Mouse (Mus musculus) right cerebral cortex, postnatal 10 days (tissue): Measurements from ENCODE around the gene Stau1.

Source experiments
- DNase-seq, 2 experiments: peaks; one replicate each; pipeline ENCODE4 v3.0.0; 2021; ENCODE audit warnings: low spot score in 2 of 2

Stau1 gene

DNA sequence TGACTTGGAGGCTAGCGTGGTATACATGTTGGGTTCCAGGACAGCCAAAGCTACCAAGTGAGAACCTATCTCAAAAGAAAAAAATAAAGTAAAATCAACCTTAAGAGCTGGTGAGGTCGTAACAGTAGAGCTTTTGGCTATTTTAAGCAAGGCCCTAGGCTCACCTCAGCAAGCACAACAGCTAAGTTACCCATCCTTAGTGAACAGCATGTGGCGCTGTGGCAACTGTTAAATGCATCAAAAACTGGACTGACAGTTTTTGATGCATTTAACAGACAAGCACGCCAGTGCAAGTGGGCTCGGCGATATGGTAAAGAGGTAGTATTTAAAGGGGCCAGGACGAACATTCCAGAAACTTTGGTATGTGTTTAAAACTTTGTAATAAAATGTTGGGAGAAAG is 5.2 kb downstream of the Stau1 start:
- DNase-seq, result no peak

- no peak for DNase-seq
Observed at GRCm38 (mm10) chr2:166983351-166983894, 12.7 kb downstream of the Stau1 start.

DNA sequence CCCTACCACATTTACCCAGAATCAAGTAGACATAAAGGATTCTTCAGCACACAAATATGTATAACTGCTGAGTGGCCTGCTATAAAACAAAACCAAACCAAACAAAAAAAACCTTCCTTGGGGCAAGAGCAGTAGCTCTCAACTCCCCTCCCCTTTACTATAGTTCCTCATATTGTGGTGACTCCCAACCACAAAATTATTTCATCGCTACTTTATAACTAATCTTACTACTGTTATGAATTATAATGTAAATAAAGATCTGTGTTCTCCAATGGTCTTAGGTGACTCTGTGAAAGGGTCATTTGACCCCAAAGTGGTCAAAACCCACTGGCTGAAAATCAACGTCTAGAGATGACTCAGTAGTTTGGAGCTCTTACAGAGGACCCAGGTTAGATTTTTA is 15.9 kb downstream of the Stau1 start:
- DNase-seq, result no peak

- no peak for DNase-seq
Observed at GRCm38 (mm10) chr2:166977490-166977889, 18.6 kb downstream of the Stau1 start.

DNA sequence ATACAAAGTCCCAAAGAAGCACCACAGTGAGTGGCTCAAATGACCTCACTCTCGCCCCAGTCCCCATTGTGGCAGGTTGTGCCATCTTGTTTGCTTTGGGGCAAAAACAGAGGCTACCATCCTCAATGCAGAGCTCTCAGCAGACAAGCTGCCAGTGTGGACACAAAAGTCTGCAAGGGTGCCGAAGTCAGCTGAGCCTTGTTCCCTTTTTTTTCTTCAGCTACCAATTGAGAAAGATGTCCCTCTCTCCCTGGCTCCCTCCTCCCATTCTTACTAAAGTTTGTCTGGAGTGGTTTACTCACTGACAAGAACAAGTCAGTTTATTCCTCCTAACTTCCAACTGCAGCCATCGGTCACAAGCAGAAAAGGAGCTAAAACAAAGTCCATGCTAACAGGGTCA is 19.7 kb downstream of the Stau1 start:
- DNase-seq, result no peak

GRCm38 (mm10) chr2:166974177-166974872 is 21.8 kb downstream of the Stau1 start:
- DNase-seq, result no peak

DNA sequence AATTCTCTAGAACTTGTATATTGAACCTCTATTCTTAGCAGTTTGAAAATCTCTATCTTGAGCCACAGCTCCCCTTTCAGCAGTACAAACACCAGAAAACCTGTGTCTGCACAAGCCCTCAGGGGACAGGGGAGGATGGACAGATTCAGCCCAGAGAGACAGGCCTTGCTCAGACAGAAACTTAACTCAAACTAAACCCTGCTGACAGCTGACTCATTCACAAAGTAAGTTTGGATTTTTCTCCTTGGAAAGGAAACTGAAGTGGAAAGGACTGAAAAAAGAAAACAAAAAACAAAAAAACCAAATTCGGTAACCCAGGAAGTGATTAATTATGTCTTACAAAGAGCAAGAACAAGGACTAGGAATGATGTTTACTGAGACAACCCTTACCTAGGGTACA is 22.9 kb downstream of the Stau1 start:
- DNase-seq, result no peak

GRCm38 (mm10) chr2:166964773-166965172 is 31.3 kb downstream of the Stau1 start:
- no peak for DNase-seq

DNA sequence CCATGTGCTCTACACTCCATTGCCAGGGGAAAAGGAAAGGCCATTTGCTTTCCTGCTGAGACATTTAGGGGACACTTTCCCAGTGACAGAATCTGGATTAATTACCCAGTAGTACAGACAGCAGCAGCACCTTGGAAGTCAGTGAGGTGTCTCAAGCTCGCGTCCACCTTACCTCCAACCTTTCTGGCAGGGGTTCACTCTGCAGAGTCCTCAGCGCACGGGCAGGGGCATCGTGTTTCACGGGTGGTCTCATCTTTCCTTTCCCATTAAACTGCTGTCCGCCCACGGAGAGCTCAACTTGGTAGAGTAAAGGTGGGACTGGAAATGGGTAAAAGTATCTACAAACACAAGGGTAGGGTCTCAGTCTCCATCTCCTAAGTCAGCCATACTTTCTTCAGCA is 32.8 kb downstream of the Stau1 start:
- DNase-seq, result no peak

- no peak for DNase-seq
Observed at GRCm38 (mm10) chr2:166960648-166961330, 35.3 kb downstream of the Stau1 start.

DNA sequence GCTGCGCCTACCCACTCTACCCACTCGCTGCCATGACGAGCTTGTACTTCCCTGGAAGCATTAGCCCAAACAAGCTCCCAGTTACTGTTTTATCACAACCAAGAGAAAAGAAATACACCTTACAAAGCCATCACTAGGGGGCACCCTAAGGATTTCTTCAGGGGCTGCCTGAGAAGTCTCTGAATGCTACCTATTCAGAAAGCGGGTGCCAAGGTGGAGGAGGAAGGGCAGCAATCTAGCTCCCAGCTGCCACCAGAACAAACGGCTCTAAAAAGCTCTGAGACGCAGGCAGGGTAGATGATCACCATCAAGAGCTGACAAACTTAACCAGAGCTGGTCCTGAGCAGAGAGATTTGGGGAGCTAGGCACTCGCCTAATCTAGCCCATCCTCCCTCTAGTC is 39.3 kb downstream of the Stau1 start:
- DNase-seq, result peak; percentile 59 to 62

DNA sequence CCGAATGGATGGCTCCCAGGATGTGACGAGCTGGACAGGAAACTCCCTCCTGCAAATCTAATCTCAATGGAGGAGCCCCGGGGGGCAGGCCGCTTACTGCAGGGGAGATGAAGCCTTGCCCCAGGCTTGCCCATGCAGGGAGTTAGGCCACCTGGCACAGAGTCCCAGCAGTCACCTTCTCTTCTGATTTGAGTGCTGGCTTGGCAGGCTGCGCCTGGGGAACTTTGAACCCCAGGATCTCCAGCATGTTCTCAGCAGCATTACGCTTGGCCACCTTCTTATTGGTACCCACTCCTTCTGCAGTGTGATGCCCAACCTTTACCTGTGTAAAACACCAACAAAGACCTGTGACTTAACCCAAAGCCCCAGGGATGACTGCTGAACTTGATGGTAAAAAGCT is 43.9 kb downstream of the Stau1 start:
- DNase-seq, result peak in 1 of 2 experiments; percentile 13

DNA sequence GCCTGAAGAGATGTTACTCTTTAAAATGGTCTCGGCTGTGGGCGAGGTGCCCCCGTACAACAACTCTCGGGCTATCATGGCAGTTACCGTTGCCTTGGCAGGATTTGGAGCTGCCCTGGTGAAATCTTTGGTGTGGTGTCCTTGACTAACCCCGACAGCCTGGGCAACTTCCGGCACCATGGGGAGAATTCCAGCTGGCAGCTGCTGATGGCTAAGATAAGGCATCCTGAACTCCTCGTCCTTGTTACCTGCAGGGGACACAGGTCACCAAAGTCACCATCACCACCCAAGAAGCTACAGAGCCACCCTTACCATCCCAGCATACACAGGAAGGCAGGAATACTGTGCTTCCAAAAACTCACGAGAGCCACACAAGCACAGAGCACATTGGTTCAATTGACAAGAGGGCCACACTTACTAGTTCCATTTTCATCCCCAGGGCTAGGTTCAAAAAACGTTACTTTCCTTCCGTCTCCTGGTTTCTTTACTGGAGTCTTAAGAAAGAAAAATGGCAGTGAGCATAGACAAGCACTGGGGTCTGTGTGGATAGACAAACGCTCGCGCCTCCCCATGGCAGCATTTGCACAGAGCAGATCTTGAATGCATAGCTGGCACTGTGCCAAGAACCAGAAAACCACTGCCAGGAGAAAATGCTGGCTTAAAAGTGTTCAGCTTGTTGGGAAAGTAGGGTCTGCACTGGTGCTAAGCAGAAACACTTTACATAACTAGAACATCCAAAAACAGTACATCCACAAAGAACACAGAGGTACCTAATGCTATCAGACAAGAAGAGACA is 45.0 kb downstream of the Stau1 start:
- peak; percentile 69 to 78 for DNase-seq

GRCm38 (mm10) chr2:166948936-166949335 is 47.2 kb downstream of the Stau1 start:
- DNase-seq, result no peak

- no peak for DNase-seq
Observed at GRCm38 (mm10) chr2:166948246-166948645, 47.9 kb downstream of the Stau1 start.

GRCm38 (mm10) chr2:166945456-166945855 is 50.6 kb downstream of the Stau1 start:
- DNase-seq, result no peak

GRCm38 (mm10) chr2:166944346-166944745 is 51.8 kb downstream of the Stau1 start:
- no peak for DNase-seq

GRCm38 (mm10) chr2:166943146-166943545 is 53.0 kb downstream of the Stau1 start:
- no peak for DNase-seq

GRCm38 (mm10) chr2:166936166-166936565 is 59.9 kb downstream of the Stau1 start:
- DNase-seq, result no peak

GRCm38 (mm10) chr2:166935582-166935981 is 60.5 kb downstream of the Stau1 start:
- DNase-seq, result no peak

GRCm38 (mm10) chr2:166934416-166934815 is 61.7 kb downstream of the Stau1 start:
- DNase-seq, result no peak

GRCm38 (mm10) chr2:166933943-166934342 is 62.2 kb downstream of the Stau1 start:
- DNase-seq, result no peak
